Mouse (Mus musculus) yolk sac, embryonic 10.5 days (tissue): Measurements from ENCODE around the gene Kalrn.

Experiments used
- DNase-seq: peaks from one replicate; pipeline ENCODE4 v3.0.0-alpha.2; 2017; ENCODE audit warnings: low spot score

The Kalrn gene

DNA sequence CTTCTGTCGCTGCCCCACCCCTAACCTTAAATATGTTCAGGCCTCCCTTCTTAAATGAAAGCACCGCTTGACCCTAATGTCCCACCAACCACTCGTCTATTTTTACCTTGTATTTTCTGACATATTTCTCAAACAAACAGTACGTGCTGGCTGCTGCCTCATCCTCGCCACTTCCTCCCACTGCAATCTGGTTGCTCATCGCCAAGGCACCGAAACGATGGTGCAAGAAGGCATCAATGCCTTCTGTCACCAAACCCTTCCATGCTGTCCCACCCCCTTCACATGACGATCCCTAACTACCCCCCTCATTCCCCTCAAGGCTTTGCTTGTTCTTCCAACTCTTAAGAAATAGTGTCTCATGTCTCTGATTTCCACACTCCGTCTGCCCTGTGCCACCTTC lies 69.1 kb downstream of the Kalrn start:
- DNase-seq: no peak

DNA sequence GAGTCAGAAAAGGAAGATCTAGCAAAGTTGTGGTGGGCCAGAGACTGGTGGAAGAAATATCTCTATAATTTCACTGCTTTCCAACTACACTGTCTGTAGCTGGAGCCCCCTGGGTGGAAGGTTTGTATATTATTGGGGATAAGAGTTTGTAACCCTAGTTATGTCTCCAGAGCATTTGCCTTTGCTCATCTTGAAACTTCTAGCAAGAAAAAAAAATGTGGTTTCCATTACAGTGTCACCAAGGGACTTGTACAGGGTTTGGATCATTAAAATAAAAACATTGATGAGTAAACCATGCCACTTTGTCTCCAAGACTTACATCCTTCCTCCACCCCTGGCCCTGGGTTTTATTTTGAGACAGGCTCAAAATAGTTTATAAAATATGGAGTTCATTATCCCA lies 71.2 kb downstream of the Kalrn start:
- DNase-seq: no peak

DNA sequence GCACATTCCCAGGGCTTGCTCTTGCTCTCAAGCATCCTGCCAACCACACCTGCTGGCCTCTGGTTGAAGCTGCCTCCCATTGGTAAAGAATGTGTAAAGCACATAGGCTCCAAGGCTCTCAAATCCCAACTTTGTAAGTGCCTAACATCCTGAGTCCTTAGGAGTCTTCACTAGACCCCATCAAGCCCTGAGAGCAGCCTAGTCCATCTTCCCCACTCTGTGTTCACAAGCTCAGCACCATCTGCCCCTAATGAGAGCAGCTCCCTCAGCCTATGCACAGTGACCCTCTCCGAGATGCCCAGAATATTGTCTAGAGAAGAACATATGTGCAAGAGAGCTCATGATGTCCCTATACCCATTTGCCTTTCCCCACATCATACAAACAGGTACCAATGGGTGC lies 78.6 kb downstream of the Kalrn start:
- DNase-seq: no peak

DNA sequence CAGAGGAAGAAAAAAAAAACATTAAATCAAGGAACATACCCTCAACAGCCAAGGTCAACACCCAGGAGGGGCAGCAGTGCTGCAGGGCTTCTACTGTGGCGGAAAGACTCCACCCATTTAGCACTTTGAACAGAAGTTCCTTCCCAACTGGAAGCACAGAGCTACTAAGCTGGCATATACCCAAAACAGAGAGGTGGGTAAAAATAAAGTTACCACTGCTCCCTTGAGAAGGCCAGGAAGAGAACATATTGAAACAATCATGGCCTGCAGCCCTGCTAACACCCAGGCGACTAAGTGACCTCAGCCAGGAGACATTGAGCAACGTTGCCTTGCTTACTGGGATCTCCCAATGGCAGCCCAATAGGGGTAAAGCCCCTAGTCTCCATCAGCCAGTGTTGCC lies 79.4 kb downstream of the Kalrn start:
- DNase-seq: no peak

DNA sequence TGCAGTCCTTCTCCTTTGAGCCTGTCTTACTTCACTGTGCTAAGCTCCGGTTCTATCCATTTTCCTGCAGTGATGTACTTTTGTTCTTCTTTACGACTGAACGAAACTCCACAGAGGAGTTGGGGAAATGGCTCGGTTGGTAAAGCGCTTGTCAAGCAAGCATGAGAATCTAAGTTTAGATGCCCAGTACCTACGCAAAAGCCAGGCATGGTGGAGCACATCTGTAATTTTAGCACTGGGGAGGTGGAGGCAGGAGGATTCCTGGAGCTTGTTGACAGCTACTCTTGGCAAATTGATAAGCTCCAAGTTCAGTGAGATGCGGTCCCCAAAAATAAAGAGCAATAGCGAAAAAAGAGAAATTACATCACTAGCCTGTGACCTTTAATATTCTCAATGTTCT lies 82.1 kb downstream of the Kalrn start:
- no peak for DNase-seq

DNA sequence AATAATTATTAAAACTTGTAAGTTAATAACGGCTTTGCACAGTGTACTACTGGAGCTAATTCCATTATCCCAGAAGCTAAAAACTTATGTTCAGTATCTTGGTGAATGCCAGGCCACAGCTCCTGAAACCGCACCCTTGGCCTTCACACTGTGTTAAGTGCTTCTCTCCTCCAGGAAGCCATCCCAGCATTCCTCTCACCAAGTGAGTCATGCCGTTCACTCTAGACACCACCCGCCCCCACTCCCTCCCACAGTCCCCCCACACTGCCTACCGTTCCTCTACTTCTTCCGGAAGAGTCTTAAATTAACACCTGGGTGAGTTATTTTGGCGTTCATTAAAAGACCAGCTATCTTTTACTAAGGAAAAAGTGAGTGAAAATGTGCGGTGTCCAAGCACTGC lies 82.8 kb downstream of the Kalrn start:
- DNase-seq: no peak

DNA sequence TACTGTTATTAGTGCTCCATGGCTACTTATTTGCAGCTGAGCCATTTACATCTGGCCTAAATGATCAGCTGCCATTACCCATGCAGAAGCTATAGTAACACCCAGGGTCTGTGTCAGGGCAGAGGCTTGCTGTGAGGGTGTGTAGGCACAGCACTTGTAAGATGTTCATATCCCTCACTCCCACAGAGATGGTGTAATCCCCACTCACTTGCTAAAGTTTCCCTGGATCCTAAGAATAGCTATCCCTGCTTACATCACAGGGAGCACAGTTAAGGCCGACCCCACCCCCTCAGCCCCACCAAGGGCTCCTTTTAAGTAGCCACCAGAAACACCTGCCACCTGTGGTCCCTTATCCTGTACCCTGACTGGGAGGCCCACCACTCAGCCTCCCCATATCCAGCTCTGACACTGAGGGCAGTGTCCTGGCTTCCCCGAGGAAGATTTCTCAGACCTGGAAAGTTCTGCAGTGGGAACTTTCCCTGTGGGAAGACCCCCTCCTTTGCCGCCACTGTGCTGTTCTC lies 83.5 kb downstream of the Kalrn start:
- DNase-seq: no peak

DNA sequence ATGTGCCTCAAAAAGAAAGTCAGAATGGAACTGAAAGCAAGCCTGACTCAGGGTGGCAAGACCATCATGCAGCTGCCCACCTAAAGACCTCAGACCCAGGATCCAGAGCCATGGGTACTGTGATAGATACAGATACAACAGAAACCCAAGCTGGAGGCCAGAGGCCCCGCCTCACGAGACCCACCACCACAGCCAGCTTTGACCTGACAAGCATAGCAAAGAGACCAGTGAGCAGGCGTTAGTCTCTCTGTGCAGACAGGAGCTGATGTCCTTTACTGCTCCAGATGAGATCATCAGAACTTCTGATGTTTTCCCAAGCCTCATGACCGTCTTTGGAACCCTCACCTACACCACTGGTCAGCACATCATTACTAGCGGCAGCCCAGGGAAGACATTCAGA lies 85.5 kb downstream of the Kalrn start:
- no peak for DNase-seq

DNA sequence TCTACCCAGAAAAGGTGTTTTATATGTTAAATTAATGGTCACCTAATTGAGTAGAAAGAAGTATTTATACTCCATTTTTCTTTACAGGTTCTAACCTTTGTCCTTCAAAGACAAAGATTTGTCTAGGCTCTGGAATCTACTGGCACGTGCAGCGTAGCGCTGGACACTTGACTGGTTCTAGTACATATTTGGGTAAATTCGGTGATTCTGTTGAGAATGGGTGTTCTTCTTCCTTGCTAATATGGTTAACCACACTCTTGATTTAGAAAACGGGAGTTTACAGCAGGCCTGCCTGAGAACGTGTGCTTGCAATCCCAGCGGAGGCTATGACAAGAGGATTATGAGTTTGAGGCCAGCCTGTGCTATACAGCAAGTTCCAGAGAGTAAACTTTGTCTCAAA lies 86.1 kb downstream of the Kalrn start:
- no peak for DNase-seq

DNA sequence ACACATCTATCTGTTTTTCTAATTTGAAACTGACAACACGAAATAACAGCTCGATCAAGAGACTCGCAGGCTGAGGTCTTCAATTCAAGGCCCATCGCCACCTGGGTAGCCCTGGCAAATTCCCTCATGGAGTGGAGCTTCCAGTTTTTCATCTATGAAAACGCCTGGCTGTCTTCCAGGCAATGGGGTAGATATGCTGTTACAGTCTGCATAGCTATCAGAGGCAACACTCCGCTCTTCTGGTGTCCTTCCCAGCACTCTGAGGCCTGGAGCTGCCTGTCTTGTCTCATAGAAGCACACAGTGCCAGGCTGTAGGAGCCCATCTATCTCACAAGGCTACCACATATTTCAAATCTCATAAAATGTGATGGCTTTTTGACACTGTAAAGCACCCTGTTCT lies 87.8 kb downstream of the Kalrn start:
- DNase-seq: no peak

DNA sequence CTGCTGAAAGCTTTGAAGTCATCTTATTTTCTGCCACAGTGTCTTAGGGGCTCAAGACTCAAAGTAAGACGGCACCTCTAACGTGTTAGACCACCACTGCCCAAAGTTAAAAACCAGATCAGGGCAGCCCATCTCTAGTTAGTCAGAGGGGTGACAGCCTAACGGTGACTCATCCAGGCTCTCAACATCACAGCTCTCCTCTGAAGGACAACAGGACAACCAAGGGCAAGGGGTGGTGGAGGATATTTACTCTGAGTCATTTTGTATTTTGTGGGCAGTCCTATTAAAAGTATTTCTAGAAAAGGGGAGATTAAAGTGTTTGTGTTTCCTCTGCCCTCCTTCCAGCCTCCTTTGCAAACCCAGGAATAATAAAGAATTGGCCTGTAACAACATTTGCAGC lies 88.4 kb downstream of the Kalrn start:
- no peak for DNase-seq

DNA sequence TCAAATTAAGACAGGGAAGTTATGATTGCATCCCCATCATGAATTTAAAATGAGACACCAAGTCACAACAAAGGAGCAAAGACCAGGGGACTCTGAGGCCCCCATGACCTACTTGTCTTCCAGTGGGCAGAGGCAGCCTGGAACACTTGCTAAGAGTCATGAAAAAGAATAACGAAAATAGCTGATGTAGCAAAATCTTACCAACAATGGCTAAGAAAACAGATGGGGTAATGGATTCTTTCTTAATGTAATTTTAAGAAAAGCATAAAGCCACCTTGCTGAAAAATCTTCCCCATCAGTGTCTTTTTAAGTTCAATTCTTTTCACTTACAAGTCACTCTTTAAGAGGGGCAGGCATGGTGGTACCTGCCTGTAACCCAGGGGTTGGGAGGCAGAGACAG lies 89.1 kb downstream of the Kalrn start:
- DNase-seq: no peak

DNA sequence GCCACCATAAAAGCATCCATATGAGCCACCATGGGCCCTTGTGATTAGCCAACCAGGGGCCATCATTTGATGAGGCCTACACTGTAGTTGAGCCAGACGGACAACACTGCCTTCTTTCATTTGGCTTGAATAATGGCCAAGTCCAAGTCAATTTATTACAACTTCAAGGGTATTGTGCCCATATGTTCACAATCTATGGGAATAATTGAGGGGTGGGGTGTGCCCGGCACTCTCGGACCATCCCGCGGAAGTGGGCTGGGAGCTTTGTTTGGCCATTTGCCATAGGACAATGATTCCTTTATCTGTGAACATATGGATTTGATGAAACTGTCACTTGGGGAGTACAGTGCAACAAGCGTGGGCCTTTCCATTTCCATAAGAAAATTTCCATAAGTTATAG lies 89.6 kb downstream of the Kalrn start:
- DNase-seq: no peak

DNA sequence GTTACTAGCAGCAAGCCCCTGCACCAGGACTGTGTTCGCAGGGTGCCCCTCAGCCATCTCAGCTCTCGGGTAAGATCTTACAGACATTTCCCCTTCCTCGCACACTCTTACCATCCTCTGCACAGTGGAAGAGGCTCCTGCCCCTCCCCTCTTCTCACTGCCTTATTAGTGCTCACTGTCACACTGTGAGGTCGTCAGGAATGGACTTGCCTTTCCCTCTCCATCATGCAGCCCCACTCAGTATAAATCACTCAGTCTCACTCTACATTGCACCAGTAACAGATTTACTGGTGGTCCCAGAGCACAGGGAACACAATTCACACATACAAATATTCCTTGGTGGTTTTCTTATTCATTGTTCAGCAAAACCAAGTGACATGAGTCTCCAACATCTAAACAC lies 98.6 kb downstream of the Kalrn start:
- no peak for DNase-seq

DNA sequence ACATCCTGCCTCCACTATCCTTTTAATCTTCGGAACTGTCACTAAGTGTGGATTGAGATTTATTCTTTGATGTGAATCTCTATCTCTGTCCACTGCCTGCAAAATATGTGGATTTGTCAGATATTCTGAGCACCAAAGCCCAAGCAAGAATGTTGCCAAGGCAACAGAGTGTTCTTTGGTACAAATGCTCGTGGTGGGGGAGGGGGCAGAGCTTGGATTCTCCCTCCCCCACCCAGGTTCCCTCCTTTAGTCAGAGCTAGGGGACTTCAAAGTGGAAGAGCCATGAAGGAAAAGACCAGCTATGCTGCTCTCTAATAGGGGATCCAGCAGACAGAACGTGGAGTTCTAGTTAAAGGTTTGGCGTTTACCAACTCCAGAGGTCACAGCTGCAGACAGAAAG lies 99.4 kb downstream of the Kalrn start:
- DNase-seq: no peak

DNA sequence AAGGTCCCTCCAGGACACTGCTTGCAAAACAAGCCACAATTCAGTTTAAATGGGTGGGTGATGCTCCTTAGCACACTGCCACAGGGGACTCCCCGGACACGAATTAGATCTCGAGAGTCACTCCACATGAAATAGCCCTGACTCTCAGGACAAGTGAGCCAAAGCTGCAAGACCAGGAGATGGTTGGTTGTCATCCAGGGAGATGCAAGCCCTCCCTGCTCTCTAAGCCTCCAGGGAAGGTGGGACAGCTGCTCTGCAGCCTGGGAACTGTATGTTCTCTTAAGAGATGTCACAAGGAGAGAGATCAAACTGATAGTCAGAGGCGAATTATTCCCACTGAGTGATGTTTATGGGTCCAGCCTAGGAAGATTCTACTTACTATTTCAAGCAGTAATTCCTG lies 101.9 kb downstream of the Kalrn start:
- DNase-seq: no peak

DNA sequence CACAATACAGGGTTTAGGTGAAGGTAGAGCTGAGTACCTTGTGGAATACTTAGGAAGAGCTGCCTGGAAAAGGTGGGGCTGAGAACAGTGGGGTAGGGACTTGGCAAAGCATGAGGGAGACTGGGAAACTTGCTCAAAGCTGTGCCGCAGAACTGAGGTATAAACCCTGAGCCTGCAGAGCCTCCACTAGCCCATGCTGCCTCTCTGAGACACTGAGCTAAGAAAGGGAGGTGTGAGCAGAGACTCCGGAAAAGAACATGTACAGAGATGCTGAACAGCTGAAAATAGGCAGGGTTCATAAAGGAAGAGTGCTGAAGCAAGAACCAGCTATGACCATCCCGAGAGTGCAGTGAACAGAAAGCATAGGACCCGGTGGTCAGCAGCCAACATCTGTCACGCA lies 103.0 kb downstream of the Kalrn start:
- no peak for DNase-seq

DNA sequence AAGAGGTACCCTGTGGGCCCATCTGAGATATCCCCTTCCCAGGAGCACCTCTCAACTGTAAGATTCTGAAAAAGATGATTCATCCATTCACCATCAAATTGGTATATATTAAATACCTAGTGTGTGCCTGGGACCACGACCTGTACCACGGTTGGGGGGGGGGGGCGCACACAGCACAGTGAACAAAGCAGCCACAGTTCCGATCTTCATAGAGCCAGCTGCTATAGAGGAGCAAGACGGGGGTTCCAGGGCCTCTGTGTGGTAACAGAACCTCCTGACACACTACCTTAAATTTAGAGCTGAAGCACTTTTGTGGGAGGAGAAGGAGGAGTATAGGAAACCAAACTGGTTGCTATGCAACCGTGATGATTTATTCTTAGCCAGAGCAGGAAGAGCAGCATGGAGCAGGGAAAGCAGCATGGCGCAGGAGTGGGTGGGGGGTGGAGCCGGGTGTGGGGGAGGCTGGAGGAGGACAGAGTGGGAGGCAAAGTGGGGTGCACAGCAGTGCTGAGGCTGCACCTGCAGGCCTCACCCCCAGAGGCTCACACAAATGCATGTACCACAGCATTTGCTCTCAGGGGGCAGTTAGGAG lies 104.0 kb downstream of the Kalrn start:
- no peak for DNase-seq

DNA sequence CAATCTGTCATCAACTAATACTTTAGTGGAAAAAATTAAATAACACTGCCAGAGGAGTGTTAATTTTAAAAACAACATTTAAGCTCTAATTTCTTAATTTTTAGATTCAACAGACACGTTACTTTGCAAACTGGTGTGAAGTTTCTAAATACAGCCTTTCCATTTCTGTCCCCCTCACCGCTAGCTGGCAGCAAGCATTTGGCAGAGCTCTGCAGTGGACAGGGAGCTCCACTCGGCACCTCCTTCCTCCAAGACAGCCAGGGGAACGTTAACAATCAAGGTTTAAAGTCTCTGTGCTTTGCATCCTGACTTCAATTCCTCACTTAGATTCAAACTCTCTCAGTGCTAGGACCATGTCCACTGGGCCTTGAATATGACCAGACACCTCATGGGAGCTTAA lies 106.7 kb downstream of the Kalrn start:
- DNase-seq: no peak

DNA sequence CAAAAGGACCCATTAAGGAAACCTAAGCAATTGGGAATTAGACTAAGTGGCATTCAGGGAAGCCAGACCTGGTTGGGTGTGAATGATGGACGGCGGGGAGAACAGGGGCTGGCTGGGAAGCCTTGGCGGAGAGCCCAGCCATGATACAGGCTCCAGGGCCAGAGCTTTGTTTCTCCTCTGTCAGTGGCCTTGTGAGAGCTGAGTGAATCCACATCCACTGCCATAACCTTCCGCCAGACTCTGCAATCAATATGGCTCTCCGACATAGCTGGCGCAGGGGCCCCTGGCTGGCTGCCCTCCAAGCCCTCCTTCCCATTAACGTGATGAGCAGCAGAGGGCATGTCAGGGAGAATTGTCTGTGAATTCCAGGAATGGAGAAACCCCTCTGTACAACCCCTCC lies 117.0 kb downstream of the Kalrn start:
- DNase-seq: no peak

DNA sequence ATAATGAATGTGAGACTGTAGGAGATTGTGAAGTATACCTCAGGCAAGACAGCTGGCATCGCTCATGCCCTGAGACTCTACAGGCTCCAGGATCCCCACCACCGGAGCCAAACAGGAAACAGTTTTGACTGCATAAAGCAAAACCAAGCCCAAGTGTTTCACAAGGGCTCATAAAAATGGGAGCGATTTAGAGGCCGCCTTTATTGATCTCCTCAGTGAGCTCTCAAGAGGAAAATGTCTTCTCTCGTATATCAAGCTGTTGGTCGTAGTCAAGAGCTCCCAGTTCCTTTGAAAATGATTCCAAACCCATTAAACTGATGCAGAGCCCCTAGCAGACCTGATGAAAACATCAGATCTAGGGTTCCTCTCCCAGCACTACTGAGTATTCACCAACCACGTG lies 127.7 kb downstream of the Kalrn start:
- no peak for DNase-seq

DNA sequence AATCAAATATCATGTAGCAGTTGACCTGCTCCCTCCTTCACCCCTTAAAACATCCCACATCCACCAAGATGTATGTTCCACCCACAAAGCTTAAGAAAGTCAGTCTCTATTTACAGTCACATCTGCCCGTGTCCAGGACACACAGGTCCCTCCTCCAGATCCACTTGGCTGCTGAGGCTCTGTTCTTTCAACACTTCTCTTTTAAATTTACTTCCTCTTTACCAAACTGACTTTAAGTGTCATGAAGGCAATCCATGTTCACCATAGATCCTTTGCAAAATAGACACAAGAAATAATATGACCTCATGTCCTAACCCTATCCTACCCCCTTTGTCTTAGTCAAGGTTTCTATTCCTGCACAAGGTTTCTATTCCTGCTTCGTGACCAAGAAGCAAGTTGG lies 131.6 kb downstream of the Kalrn start:
- DNase-seq: no peak

DNA sequence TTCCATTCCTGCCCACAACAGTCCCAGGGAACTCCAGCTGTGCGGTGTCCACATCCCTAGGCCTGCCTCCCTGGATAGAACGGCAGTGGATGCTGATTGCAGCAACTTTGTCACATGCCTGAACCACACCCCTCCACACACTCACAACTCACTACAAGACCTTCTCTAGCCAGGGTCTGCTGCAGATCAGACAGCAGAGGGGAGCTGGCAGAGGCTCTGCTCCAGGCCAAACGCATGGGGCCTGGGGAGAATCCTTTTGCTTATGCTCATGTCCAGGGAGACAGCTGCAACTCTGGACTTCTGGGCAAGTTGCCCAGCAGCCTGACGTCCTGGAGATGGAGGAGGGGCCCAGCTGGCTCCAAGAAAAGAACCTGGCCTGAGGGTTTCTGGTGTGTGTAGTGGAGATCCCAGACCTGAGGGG lies 132.3 kb downstream of the Kalrn start:
- peak; percentile 60 for DNase-seq

DNA sequence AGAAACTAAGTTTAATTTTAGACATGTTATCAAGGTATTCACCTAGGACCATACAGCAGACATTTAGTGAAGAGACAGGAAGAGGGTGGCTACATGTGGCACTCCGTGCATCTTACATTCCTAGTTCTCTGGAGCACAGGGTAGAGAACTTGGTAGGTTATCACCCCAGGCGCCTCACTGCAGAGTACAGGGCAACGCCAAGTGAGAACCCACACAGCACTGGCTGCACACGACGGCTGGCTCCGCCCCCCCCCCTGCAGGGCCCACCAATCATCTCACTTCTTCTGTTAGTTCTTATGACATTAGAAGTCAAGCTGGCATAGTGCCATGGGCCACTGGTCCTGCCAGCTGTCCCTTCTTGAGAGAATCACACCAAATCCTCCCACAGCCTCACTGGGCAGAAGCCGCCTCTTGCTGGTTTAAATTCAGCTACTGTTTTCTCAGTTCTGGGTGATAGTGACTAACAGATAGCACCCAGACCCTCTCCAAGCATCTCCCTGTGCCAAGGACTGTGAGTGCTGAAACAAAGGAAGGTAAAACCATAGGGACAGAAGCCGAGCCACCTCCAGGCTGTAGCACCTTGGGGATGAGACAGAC lies 133.2 kb downstream of the Kalrn start:
- no peak for DNase-seq
